Mouse (Mus musculus) MEL (cell line): ENCODE results near the gene Ccdc32.

Source experiments
- CTCF ChIP-seq, 3 experiments: IDR thresholded peaks in 2 of 3; conservative IDR thresholded peaks in 1 of 3; 2 replicates each; pipeline ENCODE4 v1.5.1; 2011 to 2012; ENCODE audit warnings: low read length in 3 of 3, low read depth in 2 of 3, mild to moderate bottlenecking in 2 of 3, improper control_type of control experiment in 1 of 3, inconsistent platforms in 1 of 3, mixed read lengths in 1 of 3, moderate library complexity in 1 of 3; ENCODE audit not compliant: control insufficient read depth in 1 of 3, insufficient read depth in 1 of 3, poor library complexity in 1 of 3, severe bottlenecking in 1 of 3
- EP300 ChIP-seq, 2 experiments: IDR thresholded peaks; 2 replicates each; pipeline ENCODE4 v1.6.1; 2011; ENCODE audit warnings: improper control_type of control experiment in 2 of 2, low read length in 2 of 2, low read depth in 1 of 2, mild to moderate bottlenecking in 1 of 2
- ETS1 ChIP-seq: IDR thresholded peaks from 2 replicates; pipeline ENCODE4 v1.6.1; 2012; ENCODE audit warnings: low read depth, mild to moderate bottlenecking, inconsistent platforms, low read length, improper control_type of control experiment, moderate library complexity
- GATA1 ChIP-seq: IDR thresholded peaks from 2 replicates; pipeline ENCODE4 v1.6.1; 2011; ENCODE audit warnings: low read depth, low read length, improper control_type of control experiment
- MEF2A ChIP-seq: IDR thresholded peaks from 2 replicates; pipeline ENCODE4 v1.6.1; 2014; ENCODE audit warnings: low read depth, mild to moderate bottlenecking, inconsistent platforms, low read length, improper control_type of control experiment; ENCODE audit not compliant: poor library complexity, insufficient replicate concordance, severe bottlenecking; ENCODE audit errors: extremely low read depth
- MYB ChIP-seq: IDR thresholded peaks from 2 replicates; pipeline ENCODE4 v1.6.1; 2011; ENCODE audit warnings: mild to moderate bottlenecking, low read depth, low read length, improper control_type of control experiment
- POLR2A ChIP-seq, 2 experiments: IDR thresholded peaks; 2 replicates each; pipeline ENCODE4 v1.6.1; 2011 to 2012; ENCODE audit warnings: low read length in 2 of 2, mild to moderate bottlenecking in 2 of 2, control low read depth in 1 of 2, improper control_type of control experiment in 1 of 2, low read depth in 1 of 2, moderate library complexity in 1 of 2; ENCODE audit not compliant: control insufficient read depth in 1 of 2, insufficient read depth in 1 of 2, poor library complexity in 1 of 2
- TAL1 ChIP-seq: IDR thresholded peaks from 2 replicates; pipeline ENCODE4 v1.6.1; 2012; ENCODE audit warnings: mild to moderate bottlenecking, inconsistent platforms, low read length, moderate library complexity, mixed read lengths
- TCF12 ChIP-seq: IDR thresholded peaks from 2 replicates; pipeline ENCODE4 v1.6.1; 2014; ENCODE audit warnings: low read depth, mild to moderate bottlenecking, inconsistent platforms, low read length, improper control_type of control experiment, moderate library complexity
- UBTF ChIP-seq: IDR thresholded peaks from 2 replicates; pipeline ENCODE4 v1.6.1; 2012; ENCODE audit warnings: low read depth, mild to moderate bottlenecking, inconsistent platforms, low read length, improper control_type of control experiment, moderate library complexity, borderline replicate concordance; ENCODE audit not compliant: insufficient read depth
- USF1 ChIP-seq: IDR thresholded peaks from 2 replicates; pipeline ENCODE4 v1.6.1; 2014; ENCODE audit warnings: low read depth, mild to moderate bottlenecking, inconsistent platforms, low read length, improper control_type of control experiment, moderate library complexity
- ZC3H11A ChIP-seq: IDR thresholded peaks from 2 replicates; pipeline ENCODE4 v1.6.1; 2012; ENCODE audit warnings: low read depth, mild to moderate bottlenecking, inconsistent platforms, low read length, improper control_type of control experiment

DNA sequence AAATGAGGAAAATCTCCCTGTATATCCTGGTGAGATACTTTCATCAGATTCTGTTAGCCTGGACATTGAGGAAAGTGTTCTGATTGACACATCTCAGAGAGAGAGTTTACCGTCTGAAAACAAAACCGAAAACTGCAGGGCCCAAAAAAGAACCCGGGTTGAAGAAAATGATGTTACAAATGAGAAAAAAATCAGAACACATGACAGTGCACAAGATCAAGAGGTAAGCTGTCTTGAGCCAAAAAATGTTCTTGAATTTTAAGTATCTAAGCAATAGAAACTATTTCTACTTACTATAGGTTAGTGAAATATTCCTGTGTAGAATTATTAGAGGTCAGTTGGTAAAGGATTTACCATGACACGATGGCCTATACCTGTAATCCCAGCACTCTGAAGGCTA, 43.2 kb upstream of the Ccdc32 start:
- TF ChIP-seq ZC3H11A (no peak), TAL1 (no peak), POLR2A (IDR thresholded peaks at IDR 0.05; ENCODE audit: control insufficient read depth in 1 of 2, insufficient read depth in 1 of 2, low read depth in 1 of 2, low read length in 2 of 2, poor library complexity in 1 of 2) (no peak), ETS1 (no peak), CTCF (IDR thresholded peaks at IDR 0.05 in 2 of 3, conservative IDR thresholded peaks at IDR 0.05 in 1 of 3; ENCODE audit: control insufficient read depth in 1 of 3, insufficient read depth in 1 of 3, low read depth in 2 of 3, low read length in 3 of 3, poor library complexity in 1 of 3, severe bottlenecking in 1 of 3) (no peak), TCF12 (no peak), UBTF (no peak), USF1 (no peak), MEF2A (no peak), MYB (no peak), EP300 (IDR thresholded peaks at IDR 0.05; ENCODE audit: low read depth in 1 of 2, low read length in 2 of 2) (no peak), GATA1 (no peak)
